Mouse (Mus musculus): Measurements from ENCODE around the gene Speer4f2.
"Not testable (repeated sequence)": the region's sequence is repeated elsewhere in the genome, so short reads cannot be mapped to it uniquely, and the experiment has no call there.

The Speer4f2 gene

GRCm38 (mm10) chr5:17372880-17373279, at the start of gene Speer4f2:
Speer4f2 (plus strand) TSS chr5:17373180.
- not testable (repeated sequence) for DNase-seq (ENCODE audit: low spot score)

- no peak for DNase-seq (ENCODE audit: low spot score)
Measured at GRCm38 (mm10) chr5:17328946-17329566, 43.9 kb upstream of the Speer4f2 start.

- no peak for DNase-seq (ENCODE audit: low spot score)
Measured at GRCm38 (mm10) chr5:17334836-17335235, 38.1 kb upstream of the Speer4f2 start.

DNA sequence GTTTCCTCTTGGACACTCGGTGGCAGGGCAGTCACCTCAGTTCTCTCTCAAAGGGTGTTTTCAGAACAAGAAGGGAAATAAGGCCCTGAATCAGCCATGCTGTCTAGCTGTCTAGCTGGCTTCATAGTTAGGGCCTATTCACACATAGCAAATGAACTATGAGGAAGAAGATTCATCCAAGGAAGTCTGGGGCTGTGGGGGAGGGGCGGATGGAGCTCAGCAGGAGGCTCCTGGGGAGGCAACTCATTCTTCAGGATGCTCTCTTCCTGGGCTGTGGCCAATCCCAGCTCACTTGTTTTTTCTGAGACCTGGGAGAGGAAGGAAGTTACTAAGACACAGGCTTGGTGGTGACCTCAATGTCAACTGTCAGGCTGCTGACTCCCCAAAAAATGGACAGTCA, 27.2 kb upstream of the Speer4f2 start:
- DNase-seq (ENCODE audit: low spot score) = peak; percentile 3

DNA sequence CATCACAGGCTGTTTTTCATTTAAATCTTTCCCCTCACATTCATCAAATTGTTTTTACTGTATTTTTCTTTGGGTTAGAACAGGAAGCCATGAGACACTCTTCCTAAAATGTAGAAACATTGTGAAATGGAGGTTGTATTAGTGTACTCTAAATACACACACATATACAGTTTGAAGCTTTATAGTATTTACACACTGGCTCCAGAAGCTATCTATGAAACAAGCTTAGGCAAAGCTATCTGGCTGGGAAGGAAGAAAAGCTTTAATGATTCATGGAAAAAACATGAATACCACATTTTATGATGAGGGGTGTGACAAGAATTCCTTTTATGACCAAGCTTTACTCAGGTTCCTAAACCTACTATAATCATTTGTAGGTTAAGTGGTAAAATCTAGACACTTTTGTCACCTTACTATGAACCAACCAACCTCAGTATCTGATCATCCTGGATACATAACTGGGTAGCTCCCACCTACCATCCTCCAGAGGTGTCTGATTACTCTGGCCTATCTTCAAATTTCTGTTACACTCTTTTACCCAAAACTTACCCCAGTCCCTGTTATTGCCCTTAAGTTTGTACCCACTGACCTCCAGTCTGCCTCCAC, 13.5 kb upstream of the Speer4f2 start:
- DNase-seq (ENCODE audit: low spot score) = no peak

DNA sequence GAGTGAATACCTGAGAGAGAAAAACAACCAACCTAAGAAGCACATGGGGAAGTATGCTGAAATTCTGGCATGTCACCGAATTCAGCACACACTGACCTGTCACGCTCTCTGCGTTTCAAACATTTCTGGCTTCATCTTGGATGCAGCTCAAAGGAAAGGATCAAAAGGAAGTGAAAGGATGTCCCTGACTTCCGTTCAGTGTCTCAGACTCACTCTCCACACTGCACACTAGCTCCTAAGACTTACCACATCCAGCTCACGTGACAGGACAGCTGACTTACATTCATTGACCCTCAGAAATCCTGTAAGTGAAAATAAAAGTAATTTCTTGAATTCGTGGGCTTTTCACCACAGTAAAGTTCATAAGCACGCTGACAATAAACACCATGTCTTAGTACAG, 16.9 kb downstream of the Speer4f2 start:
- no peak for DNase-seq (ENCODE audit: low spot score)

GRCm38 (mm10) chr5:17391207-17391606, 18.2 kb downstream of the Speer4f2 start:
- no peak for DNase-seq (ENCODE audit: low spot score)

DNA sequence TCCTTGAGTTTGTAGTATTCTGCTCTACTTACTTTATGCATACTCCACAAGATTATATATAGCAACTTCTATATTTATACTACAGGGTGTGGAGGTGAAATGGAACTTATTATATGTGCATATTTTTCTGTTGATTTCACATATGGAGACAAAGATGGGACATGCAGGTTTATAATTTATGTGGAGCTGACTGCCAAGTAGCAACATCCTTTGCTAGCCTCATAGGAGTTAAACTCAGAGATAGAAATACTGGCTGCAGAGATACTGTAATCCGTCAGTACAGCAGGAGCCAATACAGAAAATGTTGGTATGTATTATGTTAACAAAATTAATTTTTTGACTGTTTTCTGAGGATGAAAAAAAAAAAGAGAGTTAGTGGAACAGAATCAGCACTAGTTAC, 27.6 kb downstream of the Speer4f2 start:
- no peak for DNase-seq (ENCODE audit: low spot score)

DNA sequence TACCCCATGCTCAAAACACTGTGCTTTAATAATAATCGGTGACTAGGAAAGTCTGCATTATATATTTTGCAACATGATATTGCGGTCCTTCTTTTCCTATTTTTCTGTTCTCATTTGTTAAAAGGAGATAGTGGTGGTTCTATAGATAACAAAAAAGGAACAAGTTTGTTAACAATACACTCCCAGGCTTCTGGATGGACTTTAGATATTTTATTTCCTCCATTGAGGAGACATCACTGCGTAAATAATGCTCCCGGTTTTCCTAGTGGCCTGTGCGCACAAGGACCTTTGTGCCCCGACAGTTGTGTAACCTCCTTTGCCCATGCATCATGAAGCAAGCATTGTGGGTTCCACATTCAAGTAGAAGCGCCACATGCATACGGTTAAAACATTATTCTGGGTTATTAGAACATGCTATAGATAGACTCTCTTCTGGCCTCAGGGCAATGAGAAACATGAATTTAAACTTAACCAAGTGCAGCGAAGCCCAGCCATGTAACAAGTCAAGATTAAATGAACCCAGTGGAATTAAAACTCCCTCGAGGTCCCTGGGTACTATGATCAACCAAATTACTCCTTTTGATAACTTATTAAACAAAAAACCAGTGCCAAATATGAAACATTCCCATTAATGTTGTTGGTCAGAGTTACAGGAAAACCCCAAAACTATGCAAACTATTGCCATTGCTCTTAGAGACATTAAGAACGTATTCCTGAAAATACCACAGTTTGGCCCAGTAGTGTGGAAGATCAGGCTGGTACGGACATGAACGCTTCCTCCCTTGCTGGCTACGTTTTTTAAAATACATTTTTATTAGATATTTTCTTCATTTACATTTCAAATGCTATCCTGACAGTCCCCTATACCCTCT, 28.5 kb downstream of the Speer4f2 start:
- DNase-seq (ENCODE audit: low spot score) = no peak

DNA sequence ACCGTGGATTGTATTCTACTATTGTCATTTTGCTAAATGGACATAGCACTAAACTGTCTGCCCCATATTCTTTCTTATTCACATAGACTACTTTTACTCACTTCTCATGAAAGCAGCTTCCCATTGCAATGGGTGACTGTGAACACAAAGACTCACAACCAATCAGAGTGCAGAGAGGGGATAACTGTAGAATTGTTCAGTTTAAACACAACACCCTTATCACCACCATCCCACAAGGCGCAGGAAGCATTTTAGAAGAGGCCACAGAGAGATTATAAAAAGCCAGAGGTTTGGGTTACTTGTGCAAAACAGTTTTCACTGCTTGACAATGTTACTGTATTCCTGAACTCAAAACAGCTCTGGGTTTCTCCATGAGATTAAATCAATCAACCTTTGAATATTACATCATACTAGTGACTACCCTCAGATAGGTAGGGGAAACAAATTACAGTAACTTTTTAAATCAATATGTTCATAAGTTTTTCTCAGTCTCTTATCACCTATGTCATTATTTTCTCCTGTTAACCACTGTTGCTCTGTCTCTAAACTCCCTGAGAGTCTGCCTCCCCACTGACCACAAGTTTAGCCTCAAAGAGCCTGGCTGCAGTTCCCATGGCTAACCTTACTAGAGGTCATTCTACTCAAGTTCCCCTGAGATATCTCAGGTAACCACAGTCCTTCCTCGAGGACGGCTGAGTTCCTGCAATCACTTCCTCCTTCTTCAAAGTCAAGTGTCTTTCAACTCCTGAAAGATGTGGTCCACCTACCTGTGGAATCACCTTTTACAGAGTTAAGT, 29.5 kb downstream of the Speer4f2 start:
- DNase-seq (ENCODE audit: low spot score) = no peak

DNA sequence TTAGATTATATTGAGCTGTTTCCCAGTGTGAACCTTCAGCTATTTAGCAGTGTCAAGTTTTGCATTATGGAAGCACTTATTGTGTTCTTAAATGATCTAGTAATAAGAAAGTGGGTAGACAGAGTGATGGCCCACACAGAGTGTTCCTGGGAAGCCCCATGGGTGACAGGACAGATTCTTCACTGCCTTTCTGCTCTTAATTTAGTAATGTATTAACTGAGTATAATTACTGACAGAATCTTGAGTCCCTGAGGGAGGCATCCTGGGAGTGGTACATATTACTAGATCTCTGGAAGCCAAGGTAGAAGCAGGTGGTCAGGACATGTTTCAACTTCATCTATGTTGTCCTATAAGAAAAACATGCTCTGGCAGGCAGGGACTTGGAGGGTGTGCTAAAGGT, 30.6 kb downstream of the Speer4f2 start:
- no peak for DNase-seq (ENCODE audit: low spot score)

DNA sequence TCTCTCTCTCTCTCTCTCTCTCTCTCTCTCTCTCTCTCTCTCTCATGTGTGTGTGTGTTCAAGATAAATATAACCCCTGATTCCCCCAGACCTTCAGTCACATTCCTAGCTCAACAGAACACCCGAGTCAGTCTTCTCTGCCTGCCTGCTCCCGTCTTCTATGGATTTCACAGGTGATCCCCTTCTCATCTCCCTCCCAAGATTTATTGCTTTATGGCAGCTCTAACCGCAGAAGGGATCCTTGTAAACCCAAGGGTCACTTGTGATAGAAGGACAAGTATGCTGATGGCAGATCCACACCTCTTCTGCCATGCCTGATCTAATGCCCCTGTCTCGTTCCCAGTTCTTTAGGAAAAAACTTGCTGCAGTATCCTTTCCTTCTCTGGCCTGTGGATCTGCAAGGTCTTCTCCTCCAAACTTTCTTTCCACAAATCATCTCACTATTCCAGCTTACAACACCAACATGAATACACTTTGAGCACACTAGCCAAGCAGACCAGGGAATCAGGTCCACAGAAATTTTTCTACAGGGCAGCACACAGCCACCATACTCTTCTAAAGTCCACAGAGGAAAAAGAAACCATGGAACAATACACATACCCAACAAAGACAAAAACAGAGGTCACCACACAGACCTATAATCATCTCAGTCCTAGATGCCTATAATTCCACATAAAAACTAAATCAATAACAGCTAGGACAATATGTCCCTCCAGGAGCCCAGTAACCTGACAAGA, 36.1 kb downstream of the Speer4f2 start:
- DNase-seq (ENCODE audit: low spot score) = no peak

DNA sequence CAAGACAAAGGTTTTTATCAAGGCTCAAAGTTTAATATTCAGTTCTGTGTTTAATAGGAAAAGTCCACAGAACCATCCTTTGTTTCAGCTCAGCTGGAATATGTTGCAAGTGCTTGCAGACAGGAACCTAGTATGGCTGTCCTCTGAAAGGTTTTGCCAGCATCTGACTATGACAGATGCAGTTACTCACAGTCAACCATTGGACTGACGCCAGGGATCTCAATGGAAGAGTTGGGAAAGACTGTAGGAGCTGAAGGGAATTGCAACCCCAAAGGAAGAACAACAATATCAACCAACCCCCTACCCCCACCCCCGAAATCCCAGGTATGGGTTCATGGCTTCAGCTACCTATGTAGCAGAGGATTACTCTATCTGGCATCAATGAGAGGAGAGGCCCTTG, 44.2 kb downstream of the Speer4f2 start:
- DNase-seq (ENCODE audit: low spot score) = no peak

GRCm38 (mm10) chr5:17419215-17419820, 46.3 kb downstream of the Speer4f2 start:
- no peak for DNase-seq (ENCODE audit: low spot score)

- no peak for DNase-seq (ENCODE audit: low spot score)
Measured at GRCm38 (mm10) chr5:17419921-17420320, 46.9 kb downstream of the Speer4f2 start.

DNA sequence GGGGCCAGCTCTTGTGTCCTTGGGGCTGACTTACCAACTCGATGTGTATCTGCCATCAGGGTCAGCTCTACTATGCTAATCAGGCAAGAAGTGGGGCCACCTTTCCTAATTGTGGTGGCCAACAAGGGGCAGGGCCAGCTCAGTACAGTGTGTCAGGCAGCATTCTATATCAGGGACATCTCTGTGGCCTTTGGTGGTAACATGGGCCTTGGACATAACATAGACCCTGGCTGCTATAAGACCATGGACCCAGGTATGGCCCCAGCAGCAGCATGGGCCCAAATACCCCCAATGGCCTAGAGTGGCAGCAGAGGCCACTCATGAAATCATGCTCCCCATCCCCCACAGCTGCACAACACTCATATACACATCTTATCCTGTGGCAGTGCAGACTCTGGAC, 49.2 kb downstream of the Speer4f2 start:
- no peak for DNase-seq (ENCODE audit: low spot score)

- no peak for DNase-seq (ENCODE audit: low spot score)
Measured at GRCm38 (mm10) chr5:17426930-17427329, 54.0 kb downstream of the Speer4f2 start.

Data from lung, postnatal 25 days (tissue).